ENCODE assay signal across 21 mouse cellular contexts in genomic region chr6:34938280-34938928, GRCm38 (mm10). TPM values are rescaled to one million over a fixed set of nuclear protein-coding genes. Genes with fewer than 3 reads are reported as not detected.
DNase-seq lines count a peak whose midpoint lies in the region; ATAC-seq lines count a peak whose summit lies in the region.
"Had no signal": no experiment of that assay in that cellular context is flagged by ENCODE, and none has a peak within 500 bp of the region (broad histone marks: within the 10 kb centered on the region; RNA-seq: fewer than 3 reads in every experiment).

No protein-coding gene starts in this region.

- no peaks in the 10 kb centered on the region for H3K4me1 ChIP-seq in heart, embryonic 16.5 days (ENCODE audit: control insufficient read depth, insufficient read depth, low read length)
- H3K4me1 ChIP-seq in limb, embryonic 10.5 days, result peaks cover 10% of the 10 kb centered on the region
- no peaks in the 10 kb centered on the region for H3K4me1 ChIP-seq in forebrain, embryonic 14.5 days (ENCODE audit: control insufficient read depth, insufficient read depth, low read length)
- no peaks in the 10 kb centered on the region for H3K4me1 ChIP-seq in neural tube, embryonic 15.5 days

- H3K9ac ChIP-seq in heart, embryonic 16.5 days (ENCODE audit: low read length), result no peak overlapping the region
- no peak overlapping the region for H3K9ac ChIP-seq in forebrain, embryonic 14.5 days (ENCODE audit: low read length)
- H3K9ac ChIP-seq in neural tube, embryonic 15.5 days (replicated peaks), result no peak overlapping the region
- H3K9ac ChIP-seq: midbrain, embryonic 12.5 days had no signal

- WGBS in heart, embryonic 16.5 days, result 56% methylated on average over 7 of the region's 7 CpGs
- WGBS in limb, embryonic 10.5 days, result 80% methylated on average over 7 of the region's 7 CpGs
- 85% methylated on average over 7 of the region's 7 CpGs for WGBS in forebrain, embryonic 14.5 days
- WGBS in neural tube, embryonic 15.5 days, result 77% methylated on average over 7 of the region's 7 CpGs

- H3K36me3 ChIP-seq in heart, embryonic 16.5 days (ENCODE audit: control insufficient read depth, insufficient read depth), result no peaks in the 10 kb centered on the region
- H3K36me3 ChIP-seq in limb, embryonic 10.5 days, result no peaks in the 10 kb centered on the region
- H3K36me3 ChIP-seq in forebrain, embryonic 14.5 days (ENCODE audit: control insufficient read depth, insufficient read depth, low read length), result no peaks in the 10 kb centered on the region
- no peaks in the 10 kb centered on the region for H3K36me3 ChIP-seq in neural tube, embryonic 15.5 days
- H3K36me3 ChIP-seq: G1E; heart, embryonic 10.5 days; midbrain, embryonic 12.5 days had no signal

- no peak for ATAC-seq in heart, embryonic 16.5 days (replicated peaks; ENCODE audit: extremely low read depth, insufficient read depth, low FRiP score)
- ATAC-seq in forebrain, embryonic 14.5 days, result no peak
- no peak for ATAC-seq in neural tube, embryonic 15.5 days (ENCODE audit: low FRiP score)

- DNase-seq in heart, adult 8-10 months (ENCODE audit: low spot score), result no peak
- peak; percentile 42 for DNase-seq in thymus, postnatal 0 days (ENCODE audit: low spot score)
- DNase-seq in thymus, adult 18-20 months, result no peak
- no peak for DNase-seq in limb, embryonic 10.5 days (ENCODE audit: low spot score)
- no peak for DNase-seq in forebrain, embryonic 14.5 days (ENCODE audit: low spot score)
- no peak for DNase-seq in kidney, adult 18-20 months
- DNase-seq: adrenal gland, postnatal 10 days; cerebellum, postnatal 25 days; kidney, adult 11 months; kidney, postnatal 36 days; lung, postnatal 14 days had no signal

- H3K27me3 ChIP-seq in heart, embryonic 16.5 days (ENCODE audit: control insufficient read depth, insufficient read depth, low read length), result no peaks in the 10 kb centered on the region
- H3K27me3 ChIP-seq in limb, embryonic 10.5 days (ENCODE audit: low read depth, poor library complexity, severe bottlenecking), result no peaks in the 10 kb centered on the region
- H3K27me3 ChIP-seq in forebrain, embryonic 14.5 days (replicated peaks; ENCODE audit: control insufficient read depth, insufficient read depth, low read length), result no peaks in the 10 kb centered on the region
- no peaks in the 10 kb centered on the region for H3K27me3 ChIP-seq in neural tube, embryonic 15.5 days (replicated peaks)
- H3K27me3 ChIP-seq: midbrain, embryonic 12.5 days had no signal

- H3K27ac ChIP-seq in heart, embryonic 16.5 days (ENCODE audit: low read length), result peak overlapping the region; percentile 40
- H3K27ac ChIP-seq in limb, embryonic 10.5 days, result 0 out of 2 replicates have a peak overlapping the region, but pooled peaks have one; percentile 19
- no peak overlapping the region for H3K27ac ChIP-seq in forebrain, embryonic 14.5 days (ENCODE audit: low read depth, low read length)
- no peak overlapping the region for H3K27ac ChIP-seq in neural tube, embryonic 15.5 days (replicated peaks)
- H3K27ac ChIP-seq: heart, embryonic 10.5 days; midbrain, embryonic 12.5 days had no signal

- H3K4me2 ChIP-seq in heart, embryonic 16.5 days (ENCODE audit: low read depth, low read length), result no peak overlapping the region
- H3K4me2 ChIP-seq in forebrain, embryonic 14.5 days (ENCODE audit: low read length), result no peak overlapping the region
- H3K4me2 ChIP-seq in neural tube, embryonic 15.5 days, result no peak overlapping the region
- H3K4me2 ChIP-seq: midbrain, embryonic 12.5 days had no signal

- no peak overlapping the region for H3K4me3 ChIP-seq in heart, embryonic 16.5 days (ENCODE audit: low read length)
- H3K4me3 ChIP-seq in limb, embryonic 10.5 days, result no peak overlapping the region
- no peak overlapping the region for H3K4me3 ChIP-seq in forebrain, embryonic 14.5 days (ENCODE audit: low read depth, low read length)
- H3K4me3 ChIP-seq in neural tube, embryonic 15.5 days (replicated peaks), result no peak overlapping the region
- H3K4me3 ChIP-seq: heart, embryonic 10.5 days; midbrain, embryonic 12.5 days had no signal

- H3K9me3 ChIP-seq in heart, embryonic 16.5 days (replicated peaks; ENCODE audit: control insufficient read depth, low read length), result no peaks in the 10 kb centered on the region
- H3K9me3 ChIP-seq in limb, embryonic 10.5 days (replicated peaks), result no peaks in the 10 kb centered on the region
- H3K9me3 ChIP-seq in forebrain, embryonic 14.5 days (replicated peaks; ENCODE audit: control insufficient read depth, low read length), result no peaks in the 10 kb centered on the region
- H3K9me3 ChIP-seq in neural tube, embryonic 15.5 days (replicated peaks), result no peaks in the 10 kb centered on the region
- H3K9me3 ChIP-seq: G1E; heart, embryonic 10.5 days; midbrain, embryonic 12.5 days had no signal

RNA-seq across cellular contexts. Expression of gene Stra8, which starts 18.4 kb away (rescaled TPM):
- 0.30 TPM in 1 of 2 replicates, not detected in the other for polyA plus RNA-seq in heart, embryonic 16.5 days (2015; fragmentation: Nextera tagmentation; extraction: Ambion mirVana)
- total RNA-seq in heart, adult 8-10 months (2022), result not detected
- polyA plus RNA-seq in thymus, postnatal 0 days (2015; fragmentation: Nextera tagmentation; extraction: Ambion mirVana), result 1.6 and 2.0 TPM in 2 replicates
- not detected in 2 replicates for polyA plus RNA-seq in limb, embryonic 10.5 days (2016; fragmentation: Nextera tagmentation; extraction: Ambion mirVana)
- not detected in 2 replicates for polyA plus RNA-seq in forebrain, embryonic 14.5 days (2014; fragmentation: Nextera tagmentation; extraction: Ambion mirVana)
- polyA plus RNA-seq in neural tube, embryonic 15.5 days (2015; fragmentation: Nextera tagmentation; extraction: Ambion mirVana), result not detected in 2 replicates
- total RNA-seq: adrenal gland, postnatal 10 days; hematopoietic stem cell, adult 5-6 weeks; layer of hippocampus, postnatal 25 days had no signal
- polyA plus RNA-seq: embryonic facial prominence, embryonic 11.5 days; G1E; heart, embryonic 10.5 days; limb, embryonic 11.5 days; midbrain, embryonic 12.5 days; stomach, embryonic 16.5 days had no signal

RNA-seq across cellular contexts. Expression of gene Wdr91, which starts 27.7 kb away (rescaled TPM):
- polyA plus RNA-seq in heart, embryonic 16.5 days (2015; fragmentation: Nextera tagmentation; extraction: Ambion mirVana), result 8.3 and 9.5 TPM in 2 replicates
- total RNA-seq in heart, adult 8-10 months (2022), result 10 to 100 TPM; 11.6 to 15.9 (median 13.3) TPM
- 15.4 and 17.6 TPM in 2 replicates for polyA plus RNA-seq in thymus, postnatal 0 days (2015; fragmentation: Nextera tagmentation; extraction: Ambion mirVana)
- polyA plus RNA-seq in limb, embryonic 10.5 days (2016; fragmentation: Nextera tagmentation; extraction: Ambion mirVana), result 9.6 and 13.0 TPM in 2 replicates
- polyA plus RNA-seq in forebrain, embryonic 14.5 days (2014; fragmentation: Nextera tagmentation; extraction: Ambion mirVana), result 11.0 and 12.0 TPM in 2 replicates
- polyA plus RNA-seq in neural tube, embryonic 15.5 days (2015; fragmentation: Nextera tagmentation; extraction: Ambion mirVana), result 13.4 and 15.1 TPM in 2 replicates

RNA-seq across cellular contexts. Expression of gene Slc23a4, which starts 49.8 kb away (rescaled TPM):
- polyA plus RNA-seq in heart, embryonic 16.5 days (2015; fragmentation: Nextera tagmentation; extraction: Ambion mirVana), result 0.79 and 1.7 TPM in 2 replicates
- under 1 TPM in 2 of 4 experiments, not detected in 2; 0.31 to 0.32 TPM for total RNA-seq in heart, adult 8-10 months (2022)
- polyA plus RNA-seq in thymus, postnatal 0 days (2015; fragmentation: Nextera tagmentation; extraction: Ambion mirVana), result 7.4 and 7.7 TPM in 2 replicates
- polyA plus RNA-seq in limb, embryonic 10.5 days (2016; fragmentation: Nextera tagmentation; extraction: Ambion mirVana), result 0.18 and 0.45 TPM in 2 replicates
- polyA plus RNA-seq in forebrain, embryonic 14.5 days (2014; fragmentation: Nextera tagmentation; extraction: Ambion mirVana), result 0.55 and 0.61 TPM in 2 replicates
- polyA plus RNA-seq in neural tube, embryonic 15.5 days (2015; fragmentation: Nextera tagmentation; extraction: Ambion mirVana), result 0.42 and 2.1 TPM in 2 replicates
- polyA plus RNA-seq: embryonic facial prominence, embryonic 11.5 days had no signal

Comparison
In these comparisons a context has a peak if more than half of its experiments do, and no peak if none do; other contexts are left out.
1. H3K27ac ChIP-seq: peak in heart, embryonic 16.5 days (single experiment) and limb, embryonic 10.5 days (single experiment); none in forebrain, embryonic 14.5 days (single experiment) and neural tube, embryonic 15.5 days (single experiment).